Mouse (Mus musculus) 3134 (cell line): ENCODE data around the gene Ppm1k.
"Not testable (repeated sequence)": the region's sequence is repeated elsewhere in the genome, so short reads cannot be mapped to it uniquely, and the experiment has no call there.

Experiments used
- DNase-seq: peaks from one replicate; pipeline ENCODE4 v3.0.0-alpha.2; 2011; ENCODE audit warnings: low spot score; ENCODE audit not compliant: insufficient read length; ENCODE audit errors: extremely low read depth

Ppm1k gene

GRCm38 (mm10) chr6:57533410-57533809 lies 1.9 kb downstream of the Ppm1k start:
- DNase-seq, result no peak

- DNase-seq, result no peak
These were observed 3.2 kb downstream of the Ppm1k start for GRCm38 (mm10) chr6:57532022-57532421.

GRCm38 (mm10) chr6:57531441-57531840 lies 3.8 kb downstream of the Ppm1k start:
- no peak for DNase-seq

GRCm38 (mm10) chr6:57531011-57531410 lies 4.3 kb downstream of the Ppm1k start:
- no peak for DNase-seq

GRCm38 (mm10) chr6:57529336-57529845 lies 5.9 kb downstream of the Ppm1k start:
- no peak for DNase-seq

GRCm38 (mm10) chr6:57526933-57527332 lies 8.3 kb downstream of the Ppm1k start:
- DNase-seq, result no peak

GRCm38 (mm10) chr6:57524742-57525141 lies 10.5 kb downstream of the Ppm1k start:
- no peak for DNase-seq

- DNase-seq, result no peak
These were observed 14.3 kb downstream of the Ppm1k start for GRCm38 (mm10) chr6:57520749-57521652.

GRCm38 (mm10) chr6:57514035-57514374 lies 21.3 kb downstream of the Ppm1k start:
- no peak for DNase-seq

- DNase-seq, result no peak
These were observed 21.8 kb downstream of the Ppm1k start for GRCm38 (mm10) chr6:57513351-57514034.

- no peak for DNase-seq
These were observed 23.4 kb downstream of the Ppm1k start for GRCm38 (mm10) chr6:57511899-57512298.

- DNase-seq, result no peak
These were observed 31.4 kb downstream of the Ppm1k start for GRCm38 (mm10) chr6:57503662-57504379.

- DNase-seq, result no peak
These were observed 36.1 kb downstream of the Ppm1k start for GRCm38 (mm10) chr6:57499209-57499608.

GRCm38 (mm10) chr6:57468161-57468560 lies 67.1 kb downstream of the Ppm1k start:
- DNase-seq, result not testable (repeated sequence)
